Mouse (Mus musculus) kidney, adult 8-10 months (tissue): ENCODE results near the gene Cep68.
A peak's percentile ranks its signal among the peaks of the same experiment; 100 is the strongest.

Source experiments
- DNase-seq, 2 experiments: peaks; one replicate each; pipeline ENCODE4 v3.0.0; 2022

Cep68 gene

GRCm38 (mm10) chr11:20202299-20203011 lies 46.8 kb downstream of the Cep68 start:
- peak; percentile 61 to 64 for DNase-seq

GRCm38 (mm10) chr11:20201661-20202101 lies 47.5 kb downstream of the Cep68 start:
- DNase-seq, result peak in 1 of 2 experiments; percentile 42

GRCm38 (mm10) chr11:20200713-20201575 lies 48.3 kb downstream of the Cep68 start, which contains the start of gene Rab1a:
TSS of gene Rab1a (plus strand) at chr11:20201432.
- peak; percentile 100 for DNase-seq

GRCm38 (mm10) chr11:20193100-20193736 lies 56.0 kb downstream of the Cep68 start:
- no peak for DNase-seq

- no peak for DNase-seq
Observed at GRCm38 (mm10) chr11:20187271-20187670, 62.0 kb downstream of the Cep68 start.
